Mouse (Mus musculus): ENCODE results near the gene Cnih2.
"Not testable (repeated sequence)": the region's sequence is repeated elsewhere in the genome, so short reads cannot be mapped to it uniquely, and the experiment has no call there.

The Cnih2 gene

GRCm38 (mm10) chr19:5094243-5094632 is 4.1 kb downstream of the Cnih2 start:
- peak; percentile 85 to 94 for DNase-seq (ENCODE audit: low spot score in 2 of 2)

GRCm38 (mm10) chr19:5093481-5094242 is 4.7 kb downstream of the Cnih2 start:
- no peak for DNase-seq (ENCODE audit: low spot score in 2 of 2)

GRCm38 (mm10) chr19:5092083-5092482 is 6.2 kb downstream of the Cnih2 start:
- no peak for DNase-seq (ENCODE audit: low spot score in 2 of 2)

GRCm38 (mm10) chr19:5089324-5089723 is 9.0 kb downstream of the Cnih2 start:
- no peak for DNase-seq (ENCODE audit: low spot score in 2 of 2)

GRCm38 (mm10) chr19:5087884-5088728 is 10.2 kb downstream of the Cnih2 start, which contains the start of gene Yif1a:
Yif1a (plus strand) TSS chr19:5088538.
- peak; percentile 85 to 95 for DNase-seq (ENCODE audit: low spot score in 2 of 2)

GRCm38 (mm10) chr19:5086533-5086932 is 11.8 kb downstream of the Cnih2 start:
- DNase-seq (ENCODE audit: low spot score in 2 of 2) = not testable (repeated sequence)

- peak; percentile 39 to 58 for DNase-seq (ENCODE audit: low spot score in 2 of 2)
Observed at GRCm38 (mm10) chr19:5085145-5085863, 13.0 kb downstream of the Cnih2 start, which contains the start of gene Tmem151a. Tmem151a (minus strand) TSS chr19:5085531.

GRCm38 (mm10) chr19:5084834-5085144 is 13.5 kb downstream of the Cnih2 start:
- no peak for DNase-seq (ENCODE audit: low spot score in 2 of 2)

- no peak for DNase-seq (ENCODE audit: low spot score in 2 of 2)
Observed at GRCm38 (mm10) chr19:5083961-5084833, 14.1 kb downstream of the Cnih2 start.

- DNase-seq (ENCODE audit: low spot score in 2 of 2) = no peak
Observed at GRCm38 (mm10) chr19:5082596-5082995, 15.7 kb downstream of the Cnih2 start.

GRCm38 (mm10) chr19:5082005-5082404 is 16.3 kb downstream of the Cnih2 start:
- no peak for DNase-seq (ENCODE audit: low spot score in 2 of 2)

- DNase-seq (ENCODE audit: low spot score in 2 of 2) = no peak
Observed at GRCm38 (mm10) chr19:5079279-5079678, 19.0 kb downstream of the Cnih2 start.

GRCm38 (mm10) chr19:5073518-5073917 is 24.8 kb downstream of the Cnih2 start:
- no peak for DNase-seq (ENCODE audit: low spot score in 2 of 2)

- DNase-seq (ENCODE audit: low spot score in 2 of 2) = peak; percentile 51 to 80
Observed at GRCm38 (mm10) chr19:5073028-5073427, 25.3 kb downstream of the Cnih2 start.

- no peak for DNase-seq (ENCODE audit: low spot score in 2 of 2)
Observed at GRCm38 (mm10) chr19:5072389-5073019, 25.8 kb downstream of the Cnih2 start.

GRCm38 (mm10) chr19:5071545-5072369 is 26.6 kb downstream of the Cnih2 start:
- peak; percentile 50 to 76 for DNase-seq (ENCODE audit: low spot score in 2 of 2)

GRCm38 (mm10) chr19:5071077-5071476 is 27.2 kb downstream of the Cnih2 start:
- no peak for DNase-seq (ENCODE audit: low spot score in 2 of 2)

- no peak for DNase-seq (ENCODE audit: low spot score in 2 of 2)
Observed at GRCm38 (mm10) chr19:5069978-5070377, 28.3 kb downstream of the Cnih2 start.

GRCm38 (mm10) chr19:5069486-5069885 is 28.8 kb downstream of the Cnih2 start:
- no peak for DNase-seq (ENCODE audit: low spot score in 2 of 2)

Measured in spleen, postnatal 10 days (tissue).